Mouse (Mus musculus) liver, postnatal 0 days (tissue): ENCODE measurements around the gene Ntsr1.

Experiments used
- CTCF ChIP-seq: sonication (generic); IDR thresholded peaks from 2 replicates; pipeline ENCODE4 v1.5.1; 2016; ENCODE audit warnings: antibody characterized with exemption, low read depth
- EP300 ChIP-seq: IDR thresholded peaks from 2 replicates; pipeline ENCODE4 v1.6.1; 2016; ENCODE audit warnings: antibody characterized with exemption, low read depth, mild to moderate bottlenecking

DNA sequence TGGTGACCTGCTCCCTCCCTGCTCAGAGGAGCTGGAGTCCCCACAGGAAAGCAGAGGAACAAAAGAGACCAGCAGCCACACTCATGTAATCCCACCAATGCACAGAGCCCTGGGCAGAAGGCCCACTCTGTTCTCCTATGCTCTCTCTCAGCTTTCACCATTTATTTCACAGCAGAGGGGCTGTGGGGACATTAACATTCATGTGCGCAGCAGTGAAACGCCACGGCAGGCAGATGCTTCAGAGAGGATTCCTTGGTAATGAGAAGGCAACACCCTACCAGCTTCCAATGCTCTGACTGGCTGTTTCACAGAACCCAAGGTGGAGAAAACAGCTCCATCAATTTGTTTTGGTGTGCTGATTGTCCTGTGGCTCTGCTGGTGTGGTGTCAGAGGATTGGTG is 14.5 kb upstream of the Ntsr1 start:
- TF ChIP-seq CTCF = no peak
- no peak for TF ChIP-seq EP300
